Mouse (Mus musculus): ENCODE measurements around the gene Ccndbp1. TPM values are rescaled to one million over a fixed set of nuclear protein-coding genes. Genes with fewer than 3 reads are reported as not detected.
"Not testable (repeated sequence)": the region's sequence is repeated elsewhere in the genome, so short reads cannot be mapped to it uniquely, and the experiment has no call there.

Ccndbp1 gene
- polyA plus RNA-seq, 1 experiment: 21.1 TPM

- Histone ChIP-seq H3K79me3 (ENCODE audit: low read depth) (no peaks in the 10 kb centered on the region), H3K36me3 (ENCODE audit: control insufficient read depth, insufficient read depth) (peaks cover 13% of the 10 kb centered on the region), H3ac (ENCODE audit: control insufficient read depth, insufficient read length, low read depth) (no peak overlapping the region), H3K4me3 (ENCODE audit: insufficient read depth, poor library complexity, severe bottlenecking) (no peak overlapping the region), H3K79me2 (ENCODE audit: control insufficient read depth, insufficient read depth) (no peaks in the 10 kb centered on the region), H3K27me3 (ENCODE audit: control insufficient read depth, insufficient read depth, insufficient read length) (no peaks in the 10 kb centered on the region)
- TF ChIP-seq MAX (IDR thresholded peaks at IDR 0.05) (no peak), USF1 (IDR thresholded peaks at IDR 0.05; ENCODE audit: low read depth) (no peak), CTCF (IDR thresholded peaks at IDR 0.05; ENCODE audit: control insufficient read depth, insufficient read depth, insufficient read length) (no peak), CEBPB (IDR thresholded peaks at IDR 0.05; ENCODE audit: low read depth) (no peak), FOSL1 (IDR thresholded peaks at IDR 0.05; ENCODE audit: insufficient read depth, low read length, poor library complexity, severe bottlenecking) (no peak), MYOG (IDR thresholded peaks at IDR 0.05; ENCODE audit: control insufficient read depth, extremely low read depth, insufficient read length) (no peak), MYOD1 (IDR thresholded peaks at IDR 0.05; ENCODE audit: control insufficient read depth, insufficient read length, low read depth) (no peak)
Observed at GRCm38 (mm10) chr2:121015507-121015906, 7.3 kb downstream of the Ccndbp1 start.

GRCm38 (mm10) chr2:121016226-121016625 lies 8.0 kb downstream of the Ccndbp1 start:
- Histone ChIP-seq H3ac (ENCODE audit: control insufficient read depth, insufficient read length, low read depth) (no peak overlapping the region), H3K36me3 (ENCODE audit: control insufficient read depth, insufficient read depth) (peaks cover 13% of the 10 kb centered on the region), H3K79me3 (ENCODE audit: low read depth) (no peaks in the 10 kb centered on the region), H3K79me2 (ENCODE audit: control insufficient read depth, insufficient read depth) (no peaks in the 10 kb centered on the region), H3K4me3 (ENCODE audit: insufficient read depth, poor library complexity, severe bottlenecking) (no peak overlapping the region), H3K27me3 (ENCODE audit: control insufficient read depth, insufficient read depth, insufficient read length) (no peaks in the 10 kb centered on the region)
- no peak for TF ChIP-seq CEBPB (IDR thresholded peaks at IDR 0.05; ENCODE audit: low read depth)
- no peak for TF ChIP-seq CTCF (IDR thresholded peaks at IDR 0.05; ENCODE audit: control insufficient read depth, insufficient read depth, insufficient read length)
- no peak for TF ChIP-seq USF1 (IDR thresholded peaks at IDR 0.05; ENCODE audit: low read depth)
- TF ChIP-seq MYOG (IDR thresholded peaks at IDR 0.05; ENCODE audit: control insufficient read depth, extremely low read depth, insufficient read length): no peak

- TF ChIP-seq MYOD1 (IDR thresholded peaks at IDR 0.05; ENCODE audit: control insufficient read depth, insufficient read length, low read depth): no peak
- TF ChIP-seq MAX (IDR thresholded peaks at IDR 0.05): no peak
- TF ChIP-seq MYOG (IDR thresholded peaks at IDR 0.05; ENCODE audit: control insufficient read depth, extremely low read depth, insufficient read length): no peak
- no peak for TF ChIP-seq CTCF (IDR thresholded peaks at IDR 0.05; ENCODE audit: control insufficient read depth, insufficient read depth, insufficient read length)
- no peak for TF ChIP-seq FOSL1 (IDR thresholded peaks at IDR 0.05; ENCODE audit: insufficient read depth, low read length, poor library complexity, severe bottlenecking)
- TF ChIP-seq USF1 (IDR thresholded peaks at IDR 0.05; ENCODE audit: low read depth): no peak
- TF ChIP-seq CEBPB (IDR thresholded peaks at IDR 0.05; ENCODE audit: low read depth): no peak
Observed at GRCm38 (mm10) chr2:121017151-121017550, 8.9 kb downstream of the Ccndbp1 start.

GRCm38 (mm10) chr2:121022918-121023317 lies 14.7 kb downstream of the Ccndbp1 start:
- H3K4me3 ChIP-seq (ENCODE audit: insufficient read depth, poor library complexity, severe bottlenecking): no peak overlapping the region
- TF ChIP-seq MAX (IDR thresholded peaks at IDR 0.05) (no peak), USF1 (IDR thresholded peaks at IDR 0.05; ENCODE audit: low read depth) (no peak), MYOG (IDR thresholded peaks at IDR 0.05; ENCODE audit: control insufficient read depth, extremely low read depth, insufficient read length) (no peak), MYOD1 (IDR thresholded peaks at IDR 0.05; ENCODE audit: control insufficient read depth, insufficient read length, low read depth) (no peak), CEBPB (IDR thresholded peaks at IDR 0.05; ENCODE audit: low read depth) (no peak)
- peaks cover 21% of the 10 kb centered on the region for H3K27me3 ChIP-seq (ENCODE audit: control insufficient read depth, insufficient read depth, insufficient read length)
- no peaks in the 10 kb centered on the region for H3K79me2 ChIP-seq (ENCODE audit: control insufficient read depth, insufficient read depth)
- H3K36me3 ChIP-seq (ENCODE audit: control insufficient read depth, insufficient read depth): no peaks in the 10 kb centered on the region
- no peaks in the 10 kb centered on the region for H3K79me3 ChIP-seq (ENCODE audit: low read depth)
- no peak overlapping the region for H3ac ChIP-seq (ENCODE audit: control insufficient read depth, insufficient read length, low read depth)

More at GRCm38 (mm10) chr2:121017151-121017550, 8.9 kb downstream of the Ccndbp1 start:
- Histone ChIP-seq H3K79me3 (ENCODE audit: low read depth) (no peaks in the 10 kb centered on the region), H3ac (ENCODE audit: control insufficient read depth, insufficient read length, low read depth) (no peak overlapping the region), H3K79me2 (ENCODE audit: control insufficient read depth, insufficient read depth) (no peaks in the 10 kb centered on the region), H3K36me3 (ENCODE audit: control insufficient read depth, insufficient read depth) (peaks cover 10% of the 10 kb centered on the region), H3K4me3 (ENCODE audit: insufficient read depth, poor library complexity, severe bottlenecking) (no peak overlapping the region), H3K27me3 (ENCODE audit: control insufficient read depth, insufficient read depth, insufficient read length) (no peaks in the 10 kb centered on the region)

- peaks cover 4% of the 10 kb centered on the region for H3K27me3 ChIP-seq (ENCODE audit: control insufficient read depth, insufficient read depth, insufficient read length)
Observed at GRCm38 (mm10) chr2:121036733-121037341, 28.6 kb downstream of the Ccndbp1 start, which contains the start of gene Epb42. Epb42 (minus strand) TSS chr2:121037072.

GRCm38 (mm10) chr2:121038851-121039250 lies 30.6 kb downstream of the Ccndbp1 start:
- not testable (repeated sequence) for H3K36me3 ChIP-seq (ENCODE audit: control insufficient read depth, insufficient read depth); H3K4me3 ChIP-seq (ENCODE audit: insufficient read depth, poor library complexity, severe bottlenecking); H3K79me2 ChIP-seq (ENCODE audit: control insufficient read depth, insufficient read depth); H3K79me3 ChIP-seq (ENCODE audit: low read depth); H3ac ChIP-seq (ENCODE audit: control insufficient read depth, insufficient read length, low read depth); H3K27me3 ChIP-seq (ENCODE audit: control insufficient read depth, insufficient read depth, insufficient read length)

More at GRCm38 (mm10) chr2:121036733-121037341, 28.6 kb downstream of the Ccndbp1 start, which contains the start of gene Epb42:
- no peak for TF ChIP-seq MYOD1 (IDR thresholded peaks at IDR 0.05; ENCODE audit: control insufficient read depth, insufficient read length, low read depth)
- TF ChIP-seq FOSL1 (IDR thresholded peaks at IDR 0.05; ENCODE audit: insufficient read depth, low read length, poor library complexity, severe bottlenecking): no peak
- TF ChIP-seq MAX (IDR thresholded peaks at IDR 0.05): no peak
- no peak for TF ChIP-seq CTCF (IDR thresholded peaks at IDR 0.05; ENCODE audit: control insufficient read depth, insufficient read depth, insufficient read length)
- no peak for TF ChIP-seq USF1 (IDR thresholded peaks at IDR 0.05; ENCODE audit: low read depth)
- TF ChIP-seq MYOG (IDR thresholded peaks at IDR 0.05; ENCODE audit: control insufficient read depth, extremely low read depth, insufficient read length): no peak
- no peak for TF ChIP-seq CEBPB (IDR thresholded peaks at IDR 0.05; ENCODE audit: low read depth)
- no peak within 1 kb of the TSS for H3ac ChIP-seq (ENCODE audit: control insufficient read depth, insufficient read length, low read depth)
- H3K4me3 ChIP-seq (ENCODE audit: insufficient read depth, poor library complexity, severe bottlenecking): no peak within 1 kb of the TSS
- H3K79me3 ChIP-seq (ENCODE audit: low read depth): no peaks in the 10 kb centered on the region
- H3K36me3 ChIP-seq (ENCODE audit: control insufficient read depth, insufficient read depth): no peaks in the 10 kb centered on the region
- H3K79me2 ChIP-seq (ENCODE audit: control insufficient read depth, insufficient read depth): no peaks in the 10 kb centered on the region
